In the genomic region with DNA sequence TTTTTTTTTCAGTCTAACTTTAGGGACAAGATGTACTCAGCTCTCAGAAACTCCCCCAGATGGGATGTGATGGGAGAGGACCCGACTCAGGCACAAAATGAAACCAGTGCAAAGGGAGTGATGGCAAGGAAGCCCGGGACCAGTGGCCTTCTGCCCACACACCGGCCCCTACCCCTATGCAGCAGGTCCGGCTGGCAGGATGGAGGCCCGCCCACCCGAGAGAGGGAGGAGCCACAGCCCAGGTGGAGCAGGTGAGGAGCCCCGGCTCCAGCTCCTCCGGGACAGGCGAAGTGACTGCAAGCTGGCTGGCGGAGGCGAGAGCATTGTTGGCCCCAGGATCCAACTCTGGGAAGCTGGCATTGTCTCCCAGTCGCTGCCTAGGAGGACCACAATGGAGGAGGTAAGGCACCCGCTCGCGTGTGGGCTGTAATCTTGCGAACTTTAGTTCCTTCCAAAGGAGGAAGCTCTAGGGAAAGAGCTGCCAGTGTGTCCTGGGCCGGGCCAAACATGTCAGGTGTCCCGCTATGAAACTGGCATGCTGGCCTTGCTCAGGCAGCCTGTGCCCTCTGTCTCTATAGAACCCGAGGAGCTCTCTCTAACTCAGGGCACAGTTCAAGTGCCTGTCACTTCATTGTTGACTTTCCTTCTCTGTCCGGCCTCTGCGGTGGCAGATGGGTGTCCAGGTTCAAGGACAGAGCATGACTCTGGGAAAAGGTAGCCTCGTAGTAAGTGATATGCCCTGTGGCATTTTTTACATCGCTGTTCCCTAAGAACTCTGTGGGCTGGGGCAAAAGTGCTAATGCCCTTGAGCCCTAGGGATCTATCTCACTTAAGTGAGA, we compare ENCODE assay signal across 7 mouse cellular contexts. TPM values are rescaled to one million over a fixed set of nuclear protein-coding genes. Genes with fewer than 3 reads are reported as not detected.
DNase-seq lines count a peak whose midpoint lies in the region; ATAC-seq and TF ChIP-seq lines count a peak whose summit lies in the region.

Fyb2 (plus strand) TSS at position 166 of the 839 bp plus-strand sequence.

- no peak for TF ChIP-seq CTCF in forebrain, postnatal 0 days (IDR thresholded peaks at IDR 0.05; ENCODE audit: low read depth)

- H3K27me3 ChIP-seq in megakaryocyte, embryonic 14.5 days (replicated peaks), result peaks cover 7% of the 10 kb centered on the region
- H3K27me3 ChIP-seq in forebrain, postnatal 0 days (ENCODE audit: insufficient read depth, low read length), result no peaks in the 10 kb centered on the region
- H3K27me3 ChIP-seq in limb, embryonic 10.5 days (ENCODE audit: low read depth, poor library complexity, severe bottlenecking), result peaks cover 19% of the 10 kb centered on the region
- 0 out of 2 replicates have a peak, but pooled peaks cover 6% of the 10 kb centered on the region for H3K27me3 ChIP-seq in midbrain, embryonic 15.5 days (replicated peaks)

- no peaks in the 10 kb centered on the region for H3K4me1 ChIP-seq in megakaryocyte, embryonic 14.5 days
- H3K4me1 ChIP-seq in forebrain, postnatal 0 days (ENCODE audit: insufficient read depth), result no peaks in the 10 kb centered on the region
- peaks cover 19% of the 10 kb centered on the region for H3K4me1 ChIP-seq in limb, embryonic 10.5 days
- peaks cover 6% of the 10 kb centered on the region for H3K4me1 ChIP-seq in midbrain, embryonic 15.5 days

- peak within 1 kb of the TSS; percentile 29 for H3K4me2 ChIP-seq in forebrain, postnatal 0 days (ENCODE audit: low read depth)
- peak within 1 kb of the TSS; percentile 43 for H3K4me2 ChIP-seq in midbrain, embryonic 15.5 days

- H3K9me3 ChIP-seq in megakaryocyte, embryonic 14.5 days, result 0 out of 2 replicates have a peak, but pooled peaks cover 2% of the 10 kb centered on the region
- H3K9me3 ChIP-seq in forebrain, postnatal 0 days (ENCODE audit: low read length), result no peaks in the 10 kb centered on the region
- H3K9me3 ChIP-seq in limb, embryonic 10.5 days (replicated peaks), result no peaks in the 10 kb centered on the region
- no peaks in the 10 kb centered on the region for H3K9me3 ChIP-seq in midbrain, embryonic 15.5 days

- no peak within 1 kb of the TSS for H3K27ac ChIP-seq in forebrain, postnatal 0 days (ENCODE audit: low read depth, low read length)
- no peak within 1 kb of the TSS for H3K27ac ChIP-seq in limb, embryonic 10.5 days
- H3K27ac ChIP-seq in midbrain, embryonic 15.5 days, result no peak within 1 kb of the TSS

- no peak for DNase-seq in forebrain, postnatal 0 days
- DNase-seq in limb, embryonic 10.5 days (ENCODE audit: low spot score), result no peak
- DNase-seq in thymus, postnatal 0 days (ENCODE audit: low spot score), result no peak

- 23% methylated on average over 23 of the region's 23 CpGs for WGBS in forebrain, postnatal 0 days
- 24% methylated on average over 23 of the region's 23 CpGs for WGBS in limb, embryonic 10.5 days
- WGBS in midbrain, embryonic 15.5 days, result 26% methylated on average over 23 of the region's 23 CpGs

- H3K9ac ChIP-seq in forebrain, postnatal 0 days, result no peak within 1 kb of the TSS
- H3K9ac ChIP-seq in midbrain, embryonic 15.5 days, result no peak within 1 kb of the TSS

- H3K36me3 ChIP-seq in megakaryocyte, embryonic 14.5 days (replicated peaks; ENCODE audit: low read length), result no peaks in the 10 kb centered on the region
- H3K36me3 ChIP-seq in forebrain, postnatal 0 days (ENCODE audit: insufficient read depth), result no peaks in the 10 kb centered on the region
- no peaks in the 10 kb centered on the region for H3K36me3 ChIP-seq in limb, embryonic 10.5 days
- no peaks in the 10 kb centered on the region for H3K36me3 ChIP-seq in midbrain, embryonic 15.5 days (replicated peaks)

- H3K4me3 ChIP-seq in megakaryocyte, embryonic 14.5 days (replicated peaks), result peak within 1 kb of the TSS; percentile 54
- H3K4me3 ChIP-seq in forebrain, postnatal 0 days (ENCODE audit: low read depth, low read length), result no peak within 1 kb of the TSS
- peak within 1 kb of the TSS; percentile 22; the same call in 1 of the 2 replicates for H3K4me3 ChIP-seq in limb, embryonic 10.5 days
- H3K4me3 ChIP-seq in midbrain, embryonic 15.5 days, result peak within 1 kb of the TSS; percentile 16; the same call in 1 of the 2 replicates

- no peak for ATAC-seq in megakaryocyte, adult 5-6 weeks (ENCODE audit: poor library complexity, severe bottlenecking)
- no peak for ATAC-seq in forebrain, postnatal 0 days
- ATAC-seq in midbrain, embryonic 15.5 days (replicated peaks), result 0 out of 2 replicates have a peak, but pooled peaks have one; percentile 27
- ATAC-seq in activated CD4-positive, CD25-positive, alpha-beta regulatory T cell, adult 4 months, result no peak

RNA-seq across cellular contexts. Expression of gene Fyb2, which starts in this region (rescaled TPM):
- not detected in 2 replicates for polyA plus RNA-seq in megakaryocyte, embryonic 14.5 days (2012; ENCODE audit: insufficient read depth, low replicate concordance)
- total RNA-seq in megakaryocyte, adult 5-6 weeks (2015), result 0.36 TPM in 1 of 2 replicates, not detected in the other
- total RNA-seq in megakaryocyte, adult 5-6 weeks (2017), result not detected in 2 replicates
- 0.15 and 0.48 TPM in 2 replicates for total RNA-seq in forebrain, postnatal 0 days (2014; rRNA removed)
- 0.28 and 0.31 TPM in 2 replicates for polyA plus RNA-seq in forebrain, postnatal 0 days (2015; fragmentation: Nextera tagmentation; extraction: Ambion mirVana)
- 0.09 TPM in 1 of 2 replicates, not detected in the other for polyA plus RNA-seq in limb, embryonic 10.5 days (2016; fragmentation: Nextera tagmentation; extraction: Ambion mirVana)
- 0.20 and 0.32 TPM in 2 replicates for polyA plus RNA-seq in midbrain, embryonic 15.5 days (2015; fragmentation: Nextera tagmentation; extraction: Ambion mirVana)
- 1.1 and 1.2 TPM in 2 replicates for polyA plus RNA-seq in thymus, postnatal 0 days (2015; fragmentation: Nextera tagmentation; extraction: Ambion mirVana)
- not detected for polyA plus RNA-seq in activated CD4-positive, CD25-positive, alpha-beta regulatory T cell, adult 4 months (2017; shearing (Covaris generic))

Comparison
In these comparisons a context has a peak if more than half of its experiments do, and no peak if none do; other contexts are left out.
1. Peak in ATAC-seq, H3K4me3 ChIP-seq and H3K4me2 ChIP-seq in midbrain, embryonic 15.5 days; RNA of the gene not detected or under 1 TPM.